Mouse (Mus musculus): ENCODE measurements around the gene Elmsan1.
"Not testable (repeated sequence)": the region's sequence is repeated elsewhere in the genome, so short reads cannot be mapped to it uniquely, and the experiment has no call there.

The Elmsan1 gene

DNA sequence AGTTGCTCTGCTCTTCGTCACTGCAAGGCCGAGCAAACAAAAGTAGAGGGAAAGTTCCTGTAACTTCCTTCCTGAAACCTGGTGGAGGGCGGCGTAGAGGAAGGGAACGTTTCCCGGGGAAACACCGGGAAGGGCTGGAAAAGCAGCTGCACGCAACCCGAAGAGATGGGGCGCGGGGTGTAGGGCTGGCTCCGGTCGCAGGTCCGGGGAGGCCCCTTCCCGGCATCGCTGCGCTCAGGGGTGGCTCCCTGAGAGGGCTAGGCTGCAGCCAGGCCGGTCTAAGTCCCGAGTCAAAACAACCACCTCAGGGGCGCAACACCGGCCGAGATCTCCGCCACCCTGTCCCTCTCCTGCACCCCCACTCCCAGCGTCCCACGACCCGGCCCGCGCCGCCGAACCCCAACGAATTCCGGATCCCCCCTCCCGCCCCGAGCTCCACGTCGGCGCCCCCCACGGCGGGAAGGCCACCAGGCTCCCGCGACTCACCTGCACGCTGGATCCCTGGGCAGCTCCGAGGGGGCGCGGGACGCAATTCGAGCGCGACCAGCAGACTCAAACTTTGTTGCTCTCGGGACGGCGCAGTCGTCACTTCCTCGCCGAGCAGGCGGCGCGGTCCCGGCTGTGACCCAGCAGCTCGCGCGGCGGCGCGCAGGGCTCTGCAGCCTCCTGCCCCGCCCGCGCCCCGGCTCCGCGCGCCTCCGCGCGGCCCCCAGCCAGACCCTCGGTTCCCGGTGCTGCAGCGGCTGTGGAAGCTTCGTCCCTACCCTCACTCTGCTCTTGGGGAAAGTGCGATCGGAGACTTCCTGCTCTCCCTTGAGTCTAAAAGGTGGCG is at the start of gene Elmsan1:
Gene Elmsan1 (minus strand): TSS at position 593 of the 832 bp plus-strand sequence.
- DNase-seq (ENCODE audit: low read depth, low spot score) = peak; percentile 75

DNA sequence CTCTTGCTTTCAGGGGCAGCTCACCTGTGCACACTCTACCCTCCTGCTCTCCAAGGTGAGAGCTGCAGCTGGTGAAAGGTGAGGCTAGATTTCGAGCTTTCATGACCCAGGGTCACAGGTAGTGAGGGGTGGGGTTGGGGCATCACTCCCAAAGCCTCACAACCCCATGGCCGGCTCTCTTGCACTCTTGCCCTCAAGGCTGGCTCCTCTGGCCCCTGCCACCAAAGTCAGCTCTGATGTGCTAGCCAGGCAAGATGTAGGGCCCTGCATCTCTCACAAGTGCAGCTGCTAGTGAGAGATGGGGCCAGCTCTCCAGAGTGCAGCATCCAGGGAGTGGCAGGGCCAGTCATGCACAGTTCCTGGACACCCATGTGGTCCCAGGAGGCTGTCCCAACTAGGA is 48.6 kb upstream of the Elmsan1 start:
- no peak for DNase-seq (ENCODE audit: low read depth, low spot score)

DNA sequence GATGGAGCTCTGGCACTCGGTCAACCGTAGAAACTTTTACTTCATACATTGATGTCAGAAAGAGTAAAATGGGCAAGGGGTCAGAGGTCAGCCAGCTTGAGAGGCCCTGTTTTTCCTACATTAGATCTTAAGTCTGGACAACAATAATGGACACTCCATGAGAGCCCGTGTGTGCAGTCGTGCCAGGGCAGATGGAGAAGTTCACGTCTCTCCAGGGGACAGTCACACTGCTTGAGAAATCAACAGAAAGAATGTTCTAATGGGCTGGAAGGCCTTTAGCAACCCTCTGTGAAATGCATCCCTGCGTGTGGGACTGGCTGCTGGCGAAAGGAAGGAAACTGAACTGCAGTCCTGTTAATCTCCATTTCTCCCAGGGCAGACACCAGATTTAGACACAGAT is 41.7 kb upstream of the Elmsan1 start:
- DNase-seq (ENCODE audit: low read depth, low spot score) = no peak

DNA sequence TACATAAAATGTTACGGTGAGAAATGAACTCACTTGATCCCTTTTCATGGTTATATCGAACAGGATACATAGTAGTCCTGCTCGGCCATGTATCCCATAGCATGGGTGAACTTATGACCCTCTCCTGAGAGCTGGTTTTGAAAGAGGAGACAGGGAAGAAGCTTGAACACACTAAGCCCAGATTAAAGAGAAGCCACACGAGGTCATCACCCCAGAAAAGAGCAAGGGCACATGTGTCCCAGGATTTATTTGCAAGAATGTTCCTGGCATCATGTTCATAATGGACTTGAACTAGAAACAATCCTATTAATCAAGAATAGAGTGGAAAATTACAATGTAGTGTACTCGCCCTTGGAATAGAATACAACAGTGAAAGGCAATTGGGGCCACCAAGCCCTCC is 36.2 kb upstream of the Elmsan1 start:
- no peak for DNase-seq (ENCODE audit: low read depth, low spot score)

DNA sequence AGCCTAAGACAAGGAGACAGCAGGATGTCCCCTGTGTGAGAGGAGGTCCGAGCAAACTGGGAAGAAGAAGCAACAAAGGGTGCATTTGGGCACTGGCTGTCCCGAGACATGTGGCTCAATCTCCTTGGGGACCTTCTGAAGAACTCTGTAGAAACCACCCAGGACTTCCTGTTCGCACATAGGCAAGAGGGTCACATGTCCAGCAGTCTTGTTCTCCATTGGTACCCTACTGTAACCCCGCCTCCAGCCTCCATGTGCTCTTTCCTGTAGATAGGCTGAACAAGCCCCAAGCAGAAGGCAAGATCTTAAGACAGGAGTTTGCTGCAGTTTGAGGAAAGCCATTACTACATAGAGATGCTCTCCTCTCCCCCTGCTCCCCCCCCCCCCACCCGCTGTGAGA is 34.1 kb upstream of the Elmsan1 start:
- DNase-seq (ENCODE audit: low read depth, low spot score) = no peak

DNA sequence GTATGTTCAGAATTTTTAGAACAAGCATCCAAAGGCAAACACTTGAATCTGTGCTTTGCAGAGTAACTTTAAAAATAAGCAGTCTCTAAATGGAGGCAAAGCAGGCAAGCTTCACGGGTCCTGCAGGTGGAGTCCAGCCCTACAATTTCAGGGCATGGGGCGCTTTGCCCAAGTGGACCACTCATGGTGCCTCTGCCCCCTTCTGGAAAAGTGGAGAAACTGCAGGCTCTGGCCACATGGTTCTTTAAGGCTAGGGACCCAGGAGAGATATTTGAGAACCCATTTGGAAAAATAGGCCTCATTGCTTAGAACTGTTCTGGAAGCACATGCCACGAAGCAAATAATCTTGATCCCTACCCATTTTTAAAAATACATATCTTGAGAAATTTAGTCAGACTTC is 30.5 kb upstream of the Elmsan1 start:
- peak; percentile 78 for DNase-seq (ENCODE audit: low read depth, low spot score)

DNA sequence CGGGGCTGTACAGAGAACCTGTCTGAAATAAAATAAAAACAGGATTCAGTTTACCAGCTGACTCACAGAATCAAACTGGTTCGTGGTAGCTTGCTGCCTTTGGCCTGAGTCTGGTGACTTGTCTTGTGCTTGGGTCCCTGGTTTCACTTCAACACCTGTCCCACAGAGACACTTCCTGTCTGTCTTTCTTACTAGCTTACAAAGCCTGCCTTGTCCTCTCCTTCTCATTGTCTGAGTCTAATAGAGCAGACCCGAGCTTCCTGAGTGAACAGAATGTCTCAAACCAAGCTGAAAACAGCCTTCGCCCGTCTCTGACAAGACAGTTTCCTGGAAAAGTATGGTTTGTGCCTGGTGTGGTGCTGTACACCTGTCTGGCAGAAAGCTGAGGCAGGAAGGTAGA is 27.0 kb upstream of the Elmsan1 start:
- no peak for DNase-seq (ENCODE audit: low read depth, low spot score)

DNA sequence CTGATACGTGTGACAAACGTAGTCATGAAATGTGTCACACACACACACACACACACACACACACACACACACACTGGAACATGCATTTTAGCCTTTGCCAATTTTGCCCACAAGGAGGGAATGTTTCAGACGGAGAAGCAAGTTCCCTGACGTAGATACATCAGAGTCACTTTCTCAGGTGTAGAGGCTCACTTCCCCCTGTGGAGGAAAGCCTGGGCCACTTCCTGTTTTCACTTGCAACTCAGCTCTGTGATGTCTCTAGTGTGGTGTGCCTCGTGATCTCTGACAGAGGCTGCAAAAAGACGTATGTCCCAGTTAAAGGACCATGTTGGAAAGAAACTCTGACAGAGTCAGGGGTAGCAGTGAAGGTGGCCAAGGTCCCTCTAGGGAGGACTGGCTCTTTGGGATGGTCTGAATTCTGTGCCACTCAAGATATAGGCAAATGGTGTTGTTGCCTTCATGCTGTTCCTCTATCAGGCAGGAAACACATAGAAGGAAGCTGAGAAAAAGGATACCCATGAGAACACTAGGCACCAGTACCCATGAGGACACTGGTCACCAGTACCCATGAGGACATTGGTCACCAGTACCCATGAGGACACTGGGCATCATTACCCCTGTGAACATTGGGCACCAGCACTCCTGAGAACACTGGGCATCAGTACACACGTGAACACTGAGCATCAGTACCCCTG is 24.5 kb upstream of the Elmsan1 start:
- DNase-seq (ENCODE audit: low read depth, low spot score) = no peak

DNA sequence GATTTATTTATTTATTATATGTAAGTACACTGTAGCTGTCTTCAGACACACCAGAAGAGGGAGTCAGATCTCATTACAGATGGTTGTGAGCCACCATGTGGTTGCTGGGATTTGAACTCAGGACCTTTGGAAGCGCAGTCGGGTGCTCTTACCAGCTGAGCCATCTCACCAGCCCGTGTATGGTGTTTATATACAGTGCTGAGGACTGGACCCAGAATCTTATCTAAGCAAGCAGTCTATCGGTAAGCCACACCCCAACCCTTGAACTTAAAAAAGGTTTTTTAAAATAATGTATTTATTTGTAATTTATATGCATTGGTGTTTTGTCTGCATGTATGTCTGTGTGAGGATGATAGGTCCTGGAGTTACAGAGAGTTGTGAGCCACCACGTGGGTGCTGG is 18.4 kb upstream of the Elmsan1 start:
- not testable (repeated sequence) for DNase-seq (ENCODE audit: low read depth, low spot score)

DNA sequence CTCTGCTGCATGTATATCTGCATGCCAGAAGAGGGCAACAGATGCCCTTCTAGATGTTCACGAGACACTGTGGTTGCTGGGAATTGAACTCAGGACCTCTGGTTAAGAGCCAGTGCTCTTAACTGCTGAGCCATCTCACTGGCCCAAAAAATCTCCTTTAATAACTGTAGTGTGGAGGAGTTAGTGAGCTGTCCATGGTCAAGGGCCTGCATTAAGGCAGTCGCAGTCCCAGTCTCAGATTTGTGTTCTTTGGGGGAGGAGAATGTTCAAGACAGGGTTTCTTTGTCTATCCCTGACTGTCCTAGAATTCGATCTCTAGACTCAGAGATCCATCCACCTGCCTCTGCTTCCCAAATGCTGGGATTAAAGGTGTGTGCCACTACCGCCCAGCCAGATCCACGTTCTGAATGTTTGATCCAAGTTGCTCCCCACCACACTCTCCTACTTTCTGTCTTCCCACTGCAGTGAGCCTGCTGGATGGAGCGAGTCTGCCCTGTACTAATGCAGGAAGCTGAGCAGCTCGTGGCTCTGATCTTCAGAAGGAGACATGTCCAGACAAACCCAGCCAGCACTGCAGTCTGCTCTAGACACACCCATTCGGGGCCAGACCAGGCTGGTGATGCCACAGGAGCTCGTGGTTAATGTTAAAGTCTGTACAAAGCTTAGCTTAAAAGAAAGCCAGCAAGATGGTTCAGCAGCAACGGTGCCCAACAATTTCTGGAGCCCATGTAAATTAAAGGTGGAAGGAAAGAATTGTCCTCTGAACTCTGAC is 17.5 kb upstream of the Elmsan1 start:
- DNase-seq (ENCODE audit: low read depth, low spot score) = no peak

DNA sequence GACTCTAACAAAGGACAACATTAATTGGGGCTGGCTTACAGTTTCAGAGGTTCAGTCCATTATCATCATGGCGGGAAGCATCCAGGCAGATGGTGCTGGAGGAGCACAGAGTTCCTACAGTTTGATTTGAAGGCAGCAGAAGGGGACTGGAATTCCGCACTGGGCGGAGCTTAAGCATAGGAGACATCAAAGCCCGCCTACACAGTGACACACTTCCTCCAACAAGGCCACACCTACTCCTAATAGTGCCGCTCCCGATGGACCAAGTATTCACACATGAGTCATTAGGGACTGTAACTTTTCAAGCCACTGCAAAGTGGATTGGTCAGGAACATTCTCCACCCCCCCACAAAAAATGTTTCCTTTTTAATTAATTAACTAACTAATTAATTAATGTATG is 16.9 kb upstream of the Elmsan1 start:
- DNase-seq (ENCODE audit: low read depth, low spot score) = no peak

DNA sequence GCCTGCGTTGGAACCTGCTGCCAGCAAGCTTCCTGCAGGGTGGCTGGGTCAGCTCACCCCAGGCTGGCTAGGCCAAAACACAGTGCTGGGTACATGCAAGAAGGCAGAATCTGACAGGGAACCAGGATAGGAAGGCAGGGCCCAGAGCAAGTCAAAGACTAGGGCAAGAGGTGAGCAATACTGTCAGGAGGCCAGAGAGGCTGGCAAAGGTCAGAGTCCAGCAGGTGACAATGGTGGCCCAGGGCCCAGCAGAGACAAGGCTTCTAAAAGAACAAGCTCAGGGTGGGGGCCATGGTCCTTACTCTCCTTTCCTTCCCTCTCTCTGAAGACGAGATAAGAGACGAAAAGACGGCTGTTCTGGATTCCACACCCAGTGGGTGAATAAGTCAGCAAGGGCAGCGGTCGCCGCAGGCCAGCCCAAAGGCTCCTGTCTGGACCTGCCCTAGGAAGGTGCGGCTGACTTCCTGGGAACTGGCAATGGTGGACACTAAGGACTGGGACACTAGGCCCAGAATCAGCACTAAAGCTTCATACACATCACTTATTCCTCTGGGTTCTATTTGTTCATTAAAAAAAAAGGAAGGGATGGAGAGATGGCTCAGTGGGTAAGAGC is 14.9 kb upstream of the Elmsan1 start:
- DNase-seq (ENCODE audit: low read depth, low spot score) = no peak

DNA sequence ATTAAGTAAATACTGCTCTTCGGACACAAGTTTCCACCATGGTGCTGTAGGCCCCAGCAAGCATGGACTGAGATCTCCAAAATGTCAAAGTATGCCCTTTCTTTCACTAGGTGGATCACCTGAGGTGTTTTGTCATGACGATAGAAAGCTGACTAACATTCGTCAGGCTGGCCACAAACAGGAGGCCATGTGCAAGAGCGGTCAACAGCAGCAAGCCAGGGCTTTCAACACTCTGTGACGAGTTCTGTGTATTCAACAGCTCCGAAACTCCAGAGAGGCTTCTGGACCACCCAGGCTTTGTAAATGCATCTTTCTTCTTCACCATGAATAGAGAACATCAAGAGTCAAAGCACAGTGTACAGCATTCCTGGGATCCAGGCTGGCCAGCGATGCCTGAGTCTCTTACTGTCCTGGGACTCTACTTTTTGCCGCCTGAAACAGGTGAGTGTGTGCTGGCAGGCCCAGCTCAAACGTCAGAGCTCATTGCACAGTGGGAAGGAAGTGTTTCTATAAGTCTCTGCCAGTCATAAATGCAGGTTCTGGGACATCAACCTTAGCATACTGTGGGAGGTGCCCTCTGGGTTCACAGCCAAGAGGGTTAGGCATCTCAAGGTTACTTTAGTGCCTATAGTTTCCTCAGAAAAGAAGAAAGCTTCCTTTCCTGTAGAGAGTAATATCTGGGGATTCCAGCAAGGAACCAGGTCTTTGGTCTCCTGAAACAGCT is 7.6 kb upstream of the Elmsan1 start:
- no peak for DNase-seq (ENCODE audit: low read depth, low spot score)

DNA sequence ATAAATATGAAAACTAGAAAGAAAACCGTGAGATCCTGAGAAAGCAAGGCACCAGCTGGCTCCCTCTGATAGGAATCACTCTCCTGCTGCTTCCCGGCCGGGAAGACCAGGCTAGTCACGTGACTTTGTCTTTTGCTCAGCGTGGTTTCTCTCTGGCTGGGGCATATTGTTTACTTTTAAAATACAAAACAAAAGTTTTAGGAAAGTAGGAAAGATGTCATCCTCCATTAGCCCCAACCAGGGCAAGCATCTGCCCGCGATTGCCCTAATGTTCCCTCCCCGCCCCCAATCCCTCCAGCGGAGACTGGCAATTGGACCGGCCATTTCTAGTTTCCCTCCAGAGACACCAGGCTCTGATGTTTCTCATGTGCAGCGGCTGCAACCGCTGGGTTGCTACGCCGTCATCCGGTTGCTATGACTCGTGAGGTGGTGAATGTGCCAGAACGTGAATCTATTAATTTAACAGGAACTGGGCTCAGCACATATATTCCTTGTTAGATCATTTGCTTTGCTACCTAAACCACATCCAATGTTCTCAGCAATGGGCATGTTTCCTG is 3.8 kb upstream of the Elmsan1 start:
- DNase-seq (ENCODE audit: low read depth, low spot score) = peak; percentile 53

DNA sequence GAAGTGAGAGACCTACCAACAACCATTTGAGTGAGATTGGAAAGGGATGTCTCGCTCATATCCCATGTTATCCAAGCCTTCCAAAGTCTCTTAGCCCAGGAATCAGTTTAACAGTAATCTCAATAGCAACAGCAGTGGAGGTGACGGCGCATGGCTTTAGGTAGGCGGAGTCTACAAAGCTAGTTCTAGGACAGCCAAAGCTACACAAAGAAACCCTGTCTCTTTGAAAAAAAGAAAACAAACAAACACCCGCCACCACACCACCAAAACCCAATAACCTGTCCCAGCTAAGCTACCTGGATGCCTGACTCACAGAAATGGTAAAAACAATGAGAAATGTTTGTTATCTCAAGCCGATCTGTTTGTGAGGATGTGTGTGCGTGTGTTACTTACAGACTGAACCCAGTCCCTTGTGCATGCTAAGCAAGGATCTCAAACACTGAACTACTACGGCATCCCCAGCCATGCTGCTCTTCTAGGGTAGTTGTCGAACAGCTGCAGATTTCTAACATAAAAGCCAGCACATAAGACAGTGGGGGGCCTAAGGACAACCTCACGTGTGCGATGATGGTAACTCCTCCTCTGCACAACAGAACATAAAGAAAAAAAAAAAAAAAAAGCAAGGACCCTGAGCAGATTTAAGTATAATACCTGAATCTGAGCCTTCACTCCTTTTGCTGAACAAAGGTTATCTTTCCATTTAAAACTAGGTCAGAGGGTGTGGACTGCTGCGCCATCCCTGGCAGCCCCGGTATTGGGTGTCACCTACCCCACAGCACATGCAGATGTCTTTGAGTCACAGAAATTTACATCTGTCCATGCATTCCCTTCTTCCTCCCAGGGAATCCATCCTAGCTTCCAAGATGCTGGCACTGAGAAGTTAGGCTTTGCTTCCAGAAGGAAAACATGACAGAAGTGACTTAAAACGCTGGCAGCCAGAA is 2.5 kb upstream of the Elmsan1 start:
- no peak for DNase-seq (ENCODE audit: low read depth, low spot score)

DNA sequence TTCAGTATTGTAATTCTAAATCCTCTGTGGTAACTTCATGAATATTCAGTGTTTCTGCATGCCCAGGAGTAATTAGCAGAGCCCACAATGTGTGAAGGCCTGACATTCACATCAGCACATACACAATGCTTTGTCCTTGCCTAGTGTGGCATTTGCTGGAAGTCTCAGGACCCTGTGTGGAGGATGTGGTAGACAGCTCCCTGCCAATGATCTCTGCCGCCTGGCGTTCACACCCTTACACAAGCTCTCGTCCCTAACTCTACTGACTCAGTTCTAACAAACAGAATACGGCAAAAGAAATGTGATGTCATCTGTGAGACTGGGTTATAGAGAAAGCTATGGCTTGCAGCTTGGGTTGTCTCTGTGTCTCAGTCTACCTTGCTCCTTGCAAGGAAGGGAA is 1.8 kb upstream of the Elmsan1 start:
- no peak for DNase-seq (ENCODE audit: low read depth, low spot score)

DNA sequence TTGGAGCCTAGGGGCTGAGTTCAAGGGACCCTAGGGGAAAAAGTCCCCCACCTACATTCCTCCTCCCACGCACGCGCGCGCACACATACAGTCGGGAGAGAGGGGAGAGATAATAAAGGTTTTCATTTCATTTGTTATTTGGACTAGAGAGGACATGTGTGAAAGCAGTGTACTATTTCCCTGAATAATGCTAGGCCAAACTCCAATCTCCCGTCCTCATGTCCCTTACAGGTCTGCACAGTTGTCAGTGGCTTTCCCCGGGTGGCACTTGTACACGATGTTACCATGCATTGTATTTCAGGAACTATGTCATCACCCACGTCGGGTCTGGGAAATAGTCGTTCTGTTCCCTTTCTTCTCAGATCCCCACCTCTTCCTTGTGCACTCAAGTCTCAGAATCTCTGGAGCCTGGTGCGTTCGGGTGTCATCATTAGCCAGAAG is 460 bp upstream of the Elmsan1 start:
- DNase-seq (ENCODE audit: low read depth, low spot score) = no peak

DNA sequence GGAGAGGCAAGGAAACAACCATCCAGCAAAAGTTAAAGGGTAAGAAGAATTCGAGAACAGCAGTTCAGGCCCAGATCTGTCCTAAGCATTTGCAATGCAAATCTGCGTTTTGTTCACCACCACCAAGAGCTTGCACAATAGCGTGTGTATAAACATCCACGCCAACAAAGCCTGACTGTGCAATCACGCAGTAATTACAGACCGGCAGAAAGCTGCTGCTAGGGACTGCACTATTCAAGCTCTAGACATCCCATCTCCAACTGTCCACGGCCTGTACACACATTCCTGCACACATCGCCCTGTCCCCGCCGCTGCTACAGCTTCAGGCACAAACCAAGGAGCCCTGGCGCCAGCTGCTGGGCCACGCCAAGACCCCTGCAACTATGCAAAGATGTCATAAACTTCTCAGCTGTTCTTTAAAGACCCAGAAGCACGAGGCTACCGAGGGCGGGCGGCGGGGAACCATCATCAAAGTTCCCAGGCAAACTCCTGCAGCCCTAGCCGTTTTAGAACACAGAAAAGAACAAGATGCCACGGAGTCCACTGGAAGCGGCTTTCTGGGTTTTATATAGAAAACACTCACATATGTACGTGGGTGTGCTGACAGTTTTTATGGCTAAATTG is 1.1 kb downstream of the Elmsan1 start:
- DNase-seq (ENCODE audit: low read depth, low spot score) = peak; percentile 58

DNA sequence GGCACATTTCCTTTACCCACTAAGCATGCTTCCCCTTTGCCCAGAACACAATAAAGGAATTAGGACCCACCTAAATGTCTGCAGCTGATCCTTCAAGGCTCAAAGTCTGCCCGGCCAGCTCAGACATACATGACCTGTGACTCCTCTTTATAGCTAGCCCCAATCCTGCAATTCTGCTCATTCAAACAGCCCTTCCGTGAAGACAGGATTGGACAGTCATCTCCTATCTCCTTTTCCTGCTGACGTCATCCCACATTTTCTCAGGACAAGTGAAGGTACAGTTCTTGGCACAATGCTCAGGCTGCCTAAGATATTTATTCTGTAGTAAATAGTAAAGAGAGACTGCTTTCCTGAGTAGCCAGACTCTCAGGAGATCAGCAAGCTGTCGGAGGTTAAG is 1.6 kb downstream of the Elmsan1 start:
- DNase-seq (ENCODE audit: low read depth, low spot score) = no peak

Data from forelimb bud, embryonic 11.5 days (tissue).